28 mouse cellular contexts compared by ENCODE assay signal in the genomic region with DNA sequence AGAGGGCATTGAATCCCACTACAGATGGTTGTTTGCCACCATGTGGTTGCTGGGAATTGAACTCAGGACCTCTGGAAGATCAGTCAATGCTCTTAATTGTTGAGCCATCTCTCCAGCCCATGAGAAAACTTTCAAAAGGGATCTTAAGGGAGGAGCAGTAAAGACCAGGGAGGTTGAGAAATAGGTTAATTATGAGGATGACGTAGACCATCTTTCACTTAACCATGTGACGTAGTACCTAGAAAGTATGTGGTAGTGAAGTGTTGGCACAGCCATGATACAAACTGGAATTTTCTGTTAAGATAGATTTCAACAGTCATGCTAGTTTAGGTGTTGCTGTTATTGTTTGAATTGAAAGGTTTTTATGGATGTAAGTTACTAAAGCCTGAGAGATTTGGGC.
"Had no signal": no experiment of that assay in that cellular context is flagged by ENCODE, and none has a peak within 500 bp of the region (broad histone marks: within the 10 kb centered on the region; RNA-seq: fewer than 3 reads in every experiment).

No protein-coding gene starts in this region.

- H3K9ac ChIP-seq: embryonic facial prominence, embryonic 12.5 days; embryonic facial prominence, embryonic 13.5 days; embryonic facial prominence, embryonic 15.5 days; forebrain, embryonic 12.5 days; forebrain, embryonic 13.5 days; forebrain, embryonic 15.5 days; forebrain, postnatal 0 days had no signal

- ATAC-seq: forebrain, embryonic 13.5 days; forebrain, embryonic 14.5 days; forebrain, embryonic 15.5 days; forebrain, embryonic 16.5 days; forebrain, postnatal 0 days had no signal

- DNase-seq: cerebellum, adult 18-20 months; cerebellum, adult 2 months; cerebellum, adult 8-10 months; cerebellum, adult 9-10 months; cerebellum, adult 9-11 months; cerebellum, postnatal 10 days; cerebellum, postnatal 14 days; cerebellum, postnatal 36 days; embryo, embryonic 11 days; forebrain, postnatal 0 days; gastrocnemius, adult 2 months; gastrocnemius, postnatal 10 days; gastrocnemius, postnatal 14 days; gastrocnemius, postnatal 25 days; gastrocnemius, postnatal 36 days; heart, adult 18-20 months; heart, adult 2 months had no signal

- H3K4me3 ChIP-seq: embryonic facial prominence, embryonic 10.5 days; embryonic facial prominence, embryonic 12.5 days; embryonic facial prominence, embryonic 13.5 days; embryonic facial prominence, embryonic 15.5 days; erythroblast, embryonic 14.5 days; forebrain, embryonic 10.5 days; forebrain, embryonic 12.5 days; forebrain, embryonic 13.5 days; forebrain, embryonic 15.5 days; gastrocnemius, adult 2 months; heart, adult 2 months had no signal

- H3K4me1 ChIP-seq: embryonic facial prominence, embryonic 10.5 days; embryonic facial prominence, embryonic 12.5 days; embryonic facial prominence, embryonic 13.5 days; embryonic facial prominence, embryonic 15.5 days; forebrain, embryonic 10.5 days; forebrain, embryonic 12.5 days; forebrain, embryonic 13.5 days; forebrain, embryonic 15.5 days had no signal

- H3K27me3 ChIP-seq: embryonic facial prominence, embryonic 12.5 days; embryonic facial prominence, embryonic 13.5 days; embryonic facial prominence, embryonic 15.5 days; forebrain, embryonic 12.5 days; forebrain, embryonic 13.5 days; forebrain, embryonic 15.5 days had no signal

- H3K27ac ChIP-seq: embryonic facial prominence, embryonic 10.5 days; embryonic facial prominence, embryonic 12.5 days; embryonic facial prominence, embryonic 13.5 days; embryonic facial prominence, embryonic 15.5 days; forebrain, embryonic 10.5 days; forebrain, embryonic 12.5 days; forebrain, embryonic 13.5 days; forebrain, embryonic 15.5 days; gastrocnemius, adult 2 months; heart, adult 2 months had no signal

- H3K9me3 ChIP-seq: embryonic facial prominence, embryonic 10.5 days; embryonic facial prominence, embryonic 12.5 days; embryonic facial prominence, embryonic 13.5 days; embryonic facial prominence, embryonic 15.5 days; forebrain, embryonic 10.5 days; forebrain, embryonic 12.5 days; forebrain, embryonic 13.5 days; forebrain, embryonic 15.5 days had no signal

- H3K4me2 ChIP-seq: embryonic facial prominence, embryonic 12.5 days; embryonic facial prominence, embryonic 13.5 days; embryonic facial prominence, embryonic 15.5 days; forebrain, embryonic 12.5 days; forebrain, embryonic 13.5 days; forebrain, embryonic 15.5 days had no signal
